Mouse (Mus musculus) CD4-positive, CD25-positive, alpha-beta regulatory T cell, adult 9 weeks (primary cell): Measurements from ENCODE around the gene Gm11567. TPM values are rescaled to one million over a fixed set of nuclear protein-coding genes. Genes with fewer than 3 reads are reported as not detected.

Experiments
- polyA plus RNA-seq: library from polyadenylated mRNA; unstranded; fragments of 100-300 nt; shearing (Covaris generic); gene quantifications from one replicate; pipeline ENCODE4 v1.2.1, GENCODE M21; 2017

The Gm11567 gene
- not detected for polyA plus RNA-seq

DNA sequence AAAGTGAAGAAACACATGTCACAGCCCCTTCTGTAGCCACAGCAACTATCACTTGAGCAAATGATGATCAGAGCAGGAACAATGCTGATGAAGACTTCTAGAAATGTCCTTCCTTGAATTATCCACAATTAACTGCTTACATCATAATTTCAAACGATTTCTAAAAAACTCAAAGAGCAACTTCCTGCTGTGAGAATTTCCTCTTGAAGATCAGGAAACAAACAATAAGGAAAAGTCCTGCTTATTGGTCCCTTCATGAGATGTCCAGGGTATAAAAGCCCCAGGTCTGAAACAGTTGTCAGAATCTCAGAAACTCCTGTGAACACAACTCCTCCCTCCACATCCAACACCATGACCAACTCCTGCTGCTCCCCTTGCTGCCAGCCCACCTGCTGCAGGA lies at the start of gene Gm11567:
Gene Gm11567, plus strand, starts transcription at position 301 of the 400 bp plus-strand sequence.

DNA sequence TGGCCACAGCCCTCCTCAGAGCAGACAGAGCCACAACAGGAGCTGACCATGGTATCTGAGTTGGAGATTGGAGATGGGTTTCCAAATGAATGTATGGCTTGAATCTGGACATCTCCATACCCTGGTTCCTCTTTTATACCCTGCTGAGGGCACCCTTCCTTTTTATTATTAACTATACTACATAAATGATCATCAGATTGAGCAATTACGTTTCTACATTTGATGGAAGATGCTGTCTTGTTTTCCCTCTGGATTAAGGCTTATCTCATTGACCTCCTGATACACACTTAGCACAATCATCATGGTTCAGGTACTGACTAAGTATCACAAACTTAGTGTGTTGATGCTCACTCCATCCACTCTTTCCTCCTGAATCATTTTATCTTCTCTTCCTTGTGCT lies 41.0 kb upstream of the Gm11567 start, which contains the start of gene 2300003K06Rik:
Gene 2300003K06Rik, minus strand, starts transcription at position 101 of the 400 bp plus-strand sequence.

DNA sequence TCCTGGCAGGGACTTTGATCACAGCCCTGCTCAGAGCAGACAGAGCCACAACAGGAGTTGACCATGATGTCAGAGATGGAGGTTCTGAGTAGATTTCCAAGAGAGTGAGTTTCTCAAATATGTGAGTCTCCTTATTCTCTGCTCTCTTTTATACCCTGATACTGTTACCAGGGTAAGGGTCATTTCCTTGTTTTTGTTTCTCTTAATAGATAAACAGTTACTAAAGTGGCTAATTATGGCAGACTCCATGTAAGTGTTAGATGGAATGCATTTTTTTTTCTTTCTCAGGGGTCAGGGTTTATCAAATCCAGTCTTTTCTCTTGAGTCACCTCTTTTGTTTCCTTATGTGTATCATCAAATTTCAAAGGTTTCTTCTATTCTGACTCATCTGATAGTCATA lies 27.5 kb upstream of the Gm11567 start, which contains the start of gene Krtap4-16:
Gene Krtap4-16, minus strand, starts transcription at position 101 of the 400 bp plus-strand sequence.

DNA sequence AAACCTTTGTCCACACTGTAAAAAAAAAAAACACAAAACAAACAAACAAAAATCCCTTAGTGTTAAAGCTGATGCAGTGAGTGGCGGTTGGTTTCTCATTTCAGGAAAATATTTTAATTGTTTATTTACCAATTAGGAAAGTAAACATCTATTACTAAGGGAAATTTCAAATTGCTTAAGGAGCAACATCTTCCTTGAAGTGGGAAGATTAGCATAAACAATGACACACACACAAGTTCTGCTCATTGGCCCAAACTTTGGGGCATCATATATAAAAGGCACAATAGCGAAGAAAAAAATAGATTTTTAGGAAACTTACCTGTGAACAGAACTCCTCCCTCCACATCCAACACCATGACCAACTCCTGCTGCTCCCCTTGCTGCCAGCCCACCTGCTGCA lies 21.4 kb upstream of the Gm11567 start, which contains the start of gene Gm11568:
Gene Gm11568, plus strand, starts transcription at position 301 of the 400 bp plus-strand sequence.

DNA sequence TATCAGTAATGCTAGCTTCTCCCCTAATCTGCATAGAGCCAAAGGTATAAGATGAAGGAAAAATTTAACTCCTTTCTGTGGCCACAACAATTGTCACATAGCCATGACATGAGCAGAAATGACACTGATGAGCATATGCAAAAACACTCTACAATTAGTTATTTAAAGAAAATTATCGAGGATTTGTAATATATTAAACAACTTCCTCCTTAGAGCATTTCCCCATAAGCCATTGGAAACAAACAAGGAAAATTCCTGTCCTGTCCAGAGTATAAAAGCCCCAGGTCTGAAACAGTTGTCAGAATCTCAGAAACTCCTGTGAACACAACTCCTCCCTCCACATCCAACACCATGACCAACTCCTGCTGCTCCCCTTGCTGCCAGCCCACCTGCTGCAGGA lies 14.8 kb upstream of the Gm11567 start, which contains the start of gene Gm11559:
Gene Gm11559, plus strand, starts transcription at position 301 of the 400 bp plus-strand sequence.

DNA sequence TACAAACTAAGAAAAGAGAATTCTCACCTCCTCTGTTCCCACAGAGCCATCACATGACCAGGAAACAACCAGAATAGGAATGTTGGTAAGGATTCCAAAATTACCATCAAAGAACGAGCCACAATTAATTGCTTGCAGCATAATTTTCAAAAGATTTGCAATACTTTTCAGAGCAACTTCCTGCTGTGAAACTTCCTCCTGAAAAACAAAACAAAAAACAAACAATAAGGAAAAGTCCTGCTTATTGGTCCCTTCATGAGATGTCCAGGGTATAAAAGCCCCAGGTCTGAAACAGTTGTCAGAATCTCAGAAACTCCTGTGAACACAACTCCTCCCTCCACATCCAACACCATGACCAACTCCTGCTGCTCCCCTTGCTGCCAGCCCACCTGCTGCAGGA lies 5.9 kb upstream of the Gm11567 start, which contains the start of gene Krtap9-1:
Gene Krtap9-1, plus strand, starts transcription at position 301 of the 400 bp plus-strand sequence.

DNA sequence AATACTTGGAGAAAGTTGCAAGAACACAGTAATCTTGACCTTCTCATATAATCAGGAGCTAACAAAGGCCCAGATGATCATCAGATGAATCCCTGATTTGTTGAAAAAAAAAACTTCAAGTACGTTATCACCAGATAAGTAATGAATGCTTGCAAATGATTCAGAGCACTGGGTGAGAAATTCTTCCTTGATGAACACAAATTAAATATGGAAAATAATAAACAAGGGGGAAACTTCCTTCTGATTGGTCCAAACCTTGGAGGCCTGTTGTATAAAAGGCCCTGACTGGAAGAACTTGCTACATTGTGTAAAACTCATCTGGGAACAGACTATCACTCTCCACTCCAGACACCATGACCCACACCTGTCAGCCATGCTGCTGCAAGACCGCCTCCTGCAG lies 28.6 kb downstream of the Gm11567 start, which contains the start of gene Krtap31-1:
Gene Krtap31-1, plus strand, starts transcription at position 301 of the 400 bp plus-strand sequence.

DNA sequence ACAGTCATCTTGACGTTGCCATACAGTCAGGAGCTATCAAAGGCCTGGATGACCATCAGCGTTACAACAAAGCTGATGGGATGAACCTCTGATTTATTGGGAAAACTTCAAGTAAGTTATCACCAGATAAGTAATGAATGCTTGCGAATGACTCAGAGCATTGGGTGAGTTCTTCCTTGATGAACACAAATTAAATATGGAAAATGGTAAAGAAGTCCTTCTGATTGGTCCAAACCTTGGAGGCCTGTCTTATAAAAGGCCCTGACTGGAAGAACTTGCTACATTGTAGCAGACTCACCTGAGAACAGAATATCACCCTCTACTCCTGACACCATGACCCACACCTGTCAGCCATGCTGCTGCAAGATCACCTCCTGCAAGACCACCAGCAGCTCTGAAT lies 35.5 kb downstream of the Gm11567 start, which contains the start of gene Gm11565:
Gene Gm11565, plus strand, starts transcription at position 301 of the 400 bp plus-strand sequence.

Other genes starting within 250 kb of the Gm11567 start
- not detected for gene Krtap4-2, start 244.1 kb upstream of the Gm11567 start, polyA plus RNA-seq
- gene Krtap4-7, start 235.1 kb upstream of the Gm11567 start, polyA plus RNA-seq, result not detected
- not detected for gene Gm11555, start 229.0 kb upstream of the Gm11567 start, polyA plus RNA-seq
- gene Gm11563, start 220.2 kb upstream of the Gm11567 start, polyA plus RNA-seq, result not detected
- not detected for gene Krtap4-6, start 213.2 kb upstream of the Gm11567 start, polyA plus RNA-seq
- not detected for gene Gm14190, start 188.4 kb upstream of the Gm11567 start, polyA plus RNA-seq
- not detected for gene Gm14180, start 144.9 kb upstream of the Gm11567 start, polyA plus RNA-seq
- gene Gm11595, start 106.3 kb upstream of the Gm11567 start, polyA plus RNA-seq, result not detected
- gene Krtap4-8, start 98.5 kb upstream of the Gm11567 start, polyA plus RNA-seq, result not detected
- not detected for gene Krtap4-9, start 94.0 kb upstream of the Gm11567 start, polyA plus RNA-seq
- gene Gm11596, start 85.7 kb upstream of the Gm11567 start, polyA plus RNA-seq, result not detected
- not detected for gene Gm11569, start 80.3 kb upstream of the Gm11567 start, polyA plus RNA-seq
- not detected for gene Gm11554, start 74.7 kb upstream of the Gm11567 start, polyA plus RNA-seq
- gene Krtap4-13, start 69.3 kb upstream of the Gm11567 start, polyA plus RNA-seq, result not detected
- gene Gm11564, start 63.5 kb upstream of the Gm11567 start, polyA plus RNA-seq, result not detected
- gene 2300003K06Rik, start 41.1 kb upstream of the Gm11567 start, polyA plus RNA-seq, result not detected
- not detected for gene Krtap4-16, start 27.6 kb upstream of the Gm11567 start, polyA plus RNA-seq
- gene Gm11568, start 21.3 kb upstream of the Gm11567 start, polyA plus RNA-seq, result not detected
- not detected for gene Gm11559, start 14.7 kb upstream of the Gm11567 start, polyA plus RNA-seq
- not detected for gene Krtap9-1, start 5.8 kb upstream of the Gm11567 start, polyA plus RNA-seq
- gene Krtap31-1, start 28.7 kb downstream of the Gm11567 start, polyA plus RNA-seq, result not detected
- not detected for gene Gm11565, start 35.6 kb downstream of the Gm11567 start, polyA plus RNA-seq
- not detected for gene Krtap31-2, start 57.1 kb downstream of the Gm11567 start, polyA plus RNA-seq
- gene Krtap9-5, start 69.3 kb downstream of the Gm11567 start, polyA plus RNA-seq, result not detected
- gene Krtap29-1, start 99.9 kb downstream of the Gm11567 start, polyA plus RNA-seq, result not detected
- not detected for gene Krtap16-1, start 107.4 kb downstream of the Gm11567 start, polyA plus RNA-seq
- gene Krtap17-1, start 114.8 kb downstream of the Gm11567 start, polyA plus RNA-seq, result not detected
- gene Krt33a, start 137.0 kb downstream of the Gm11567 start, polyA plus RNA-seq, result not detected
- not detected for gene Krt33b, start 150.7 kb downstream of the Gm11567 start, polyA plus RNA-seq
- gene Krt34, start 162.4 kb downstream of the Gm11567 start, polyA plus RNA-seq, result not detected
- gene Krt31, start 171.4 kb downstream of the Gm11567 start, polyA plus RNA-seq, result not detected
- gene Krt32, start 209.0 kb downstream of the Gm11567 start, polyA plus RNA-seq, result not detected
- gene Krt35, start 217.1 kb downstream of the Gm11567 start, polyA plus RNA-seq, result not detected
- not detected for gene Krt36, start 226.4 kb downstream of the Gm11567 start, polyA plus RNA-seq
- not detected for gene Krt13, start 242.4 kb downstream of the Gm11567 start, polyA plus RNA-seq